Mouse (Mus musculus) kidney, postnatal 0 days (tissue): ENCODE data around the gene Lrrc66. TPM values are rescaled to one million over a fixed set of nuclear protein-coding genes. Genes with fewer than 3 reads are reported as not detected.

ENCODE experiments used
- ATAC-seq: fragments of 200-750 bp; cut with Nextera tagmentation; replicated peaks from 2 replicates; pipeline ENCODE4 v1.8.0; 2017; ENCODE audit warnings: low read depth, moderate number of reproducible peaks, moderate TSS enrichment, moderate library complexity; ENCODE audit not compliant: low FRiP score
- DNase-seq: peaks from one replicate; pipeline ENCODE4 v3.0.0-alpha.2; 2016; ENCODE audit warnings: low spot score
- H3K27ac ChIP-seq: fragments of 300-500 bp; sonication (generic); 2 replicates; pipeline ENCODE4 v1.5.1; 2014; ENCODE audit warnings: mild to moderate bottlenecking
- H3K27me3 ChIP-seq: fragments of 300-500 bp; sonication (generic); 2 replicates; pipeline ENCODE4 v1.6.1; 2014; ENCODE audit warnings: low read length, mixed read lengths; ENCODE audit not compliant: insufficient read depth
- H3K36me3 ChIP-seq: fragments of 300-500 bp; sonication (generic); 2 replicates; pipeline ENCODE4 v1.6.1; 2014; ENCODE audit warnings: low read length, mixed read lengths; ENCODE audit not compliant: insufficient read depth
- H3K4me1 ChIP-seq: fragments of 300-500 bp; sonication (generic); replicated peaks from 2 replicates; pipeline ENCODE4 v1.6.1; 2014; ENCODE audit warnings: antibody characterized with exemption, low read length, mixed read lengths; ENCODE audit not compliant: insufficient read depth
- H3K4me2 ChIP-seq: fragments of 300-500 bp; sonication (generic); 2 replicates; pipeline ENCODE4 v1.6.1; 2014; ENCODE audit warnings: mild to moderate bottlenecking, low read length, moderate library complexity, mixed read lengths
- H3K4me3 ChIP-seq: fragments of 300-500 bp; sonication (generic); replicated peaks from 2 replicates; pipeline ENCODE4 v1.5.1; 2014; ENCODE audit warnings: low read depth, low read length
- H3K9ac ChIP-seq: fragments of 300-500 bp; sonication (generic); 2 replicates; pipeline ENCODE4 v1.6.1; 2014; ENCODE audit warnings: low read depth, low read length
- H3K9me3 ChIP-seq: fragments of 300-500 bp; sonication (generic); replicated peaks from 2 replicates; pipeline ENCODE4 v1.6.1; 2016; ENCODE audit warnings: low read length, inconsistent platforms, mixed read lengths
- CTCF ChIP-seq: IDR thresholded peaks from 2 replicates; pipeline ENCODE4 v1.5.1; 2016; ENCODE audit warnings: antibody characterized with exemption, low read depth, mild to moderate bottlenecking, moderate library complexity
- WGBS: fragments of 180-500 bp; shearing (Covaris S2); extraction: QIAGEN DNeasy Blood & Tissue Kit; methylation state at CpG from one replicate; pipeline ENCODE4 v1.1.7; 2014; 5-methylcytosine and 5-hydroxymethylcytosine counted together
- polyA plus RNA-seq: library from polyadenylated mRNA; unstranded; fragments of >200 nt; fragmentation: Nextera tagmentation; extraction: Ambion mirVana; gene quantifications from 2 replicates; pipeline ENCODE4 v1.2.1, GENCODE M21; 2015

Lrrc66 gene
- polyA plus RNA-seq, 1 experiment from 2014 or later, result 1.4 TPM

- ATAC-seq (no peak), DNase-seq (no peak)
- H3K27me3 ChIP-seq, result no peaks in the 10 kb centered on the region
- H3K9ac ChIP-seq, result no peak overlapping the region
- no peaks in the 10 kb centered on the region for H3K9me3 ChIP-seq
- H3K4me2 ChIP-seq, result no peak overlapping the region
- no peak overlapping the region for H3K27ac ChIP-seq
- H3K4me3 ChIP-seq, result no peak overlapping the region
- no peaks in the 10 kb centered on the region for H3K4me1 ChIP-seq
- TF ChIP-seq CTCF, result no peak
- H3K36me3 ChIP-seq, result no peaks in the 10 kb centered on the region
- 95% methylated on average over 6 of the region's 6 CpGs for WGBS
Observed at GRCm38 (mm10) chr5:73604542-73604941, 27.8 kb downstream of the Lrrc66 start.

GRCm38 (mm10) chr5:73602865-73603264, 29.5 kb downstream of the Lrrc66 start:
- Histone ChIP-seq H3K27ac (no peak overlapping the region), H3K4me3 (no peak overlapping the region), H3K27me3 (no peaks in the 10 kb centered on the region), H3K4me2 (no peak overlapping the region), H3K4me1 (no peaks in the 10 kb centered on the region), H3K36me3 (no peaks in the 10 kb centered on the region), H3K9ac (no peak overlapping the region), H3K9me3 (no peaks in the 10 kb centered on the region)
- ATAC-seq (no peak), DNase-seq (no peak)
- peak; percentile 44; the same call in 1 of the 2 replicates for TF ChIP-seq CTCF
- WGBS, result 81% methylated on average over 3 of the region's 3 CpGs

GRCm38 (mm10) chr5:73601361-73601763, 31.0 kb downstream of the Lrrc66 start:
- no peak for TF ChIP-seq CTCF
- Histone ChIP-seq H3K27ac (no peak overlapping the region), H3K36me3 (no peaks in the 10 kb centered on the region), H3K27me3 (no peaks in the 10 kb centered on the region), H3K9me3 (no peaks in the 10 kb centered on the region), H3K4me3 (no peak overlapping the region), H3K4me2 (no peak overlapping the region), H3K9ac (no peak overlapping the region), H3K4me1 (no peaks in the 10 kb centered on the region)
- 75% methylated on average over 8 of the region's 8 CpGs for WGBS
- ATAC-seq (no peak), DNase-seq (no peak)

DNA sequence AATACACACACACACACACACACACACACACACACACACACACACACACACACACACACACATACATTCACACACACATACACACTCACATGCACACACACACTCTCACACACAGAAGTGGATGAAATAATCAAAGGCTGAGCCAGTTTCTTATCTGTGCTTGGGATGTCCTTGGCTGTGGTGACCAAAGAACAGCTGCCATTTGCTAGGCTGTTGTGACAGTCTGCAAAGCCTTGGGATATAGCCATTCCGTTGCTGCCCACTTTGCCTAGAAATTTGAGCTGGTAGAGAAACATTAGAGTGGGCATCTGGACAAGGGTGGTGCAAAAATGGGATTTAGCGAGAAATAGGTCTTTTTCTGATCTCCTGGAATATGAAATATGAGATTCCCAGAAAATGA, 32.3 kb downstream of the Lrrc66 start:
- Histone ChIP-seq H3K36me3 (no peaks in the 10 kb centered on the region), H3K27ac (no peak overlapping the region), H3K9ac (no peak overlapping the region), H3K4me3 (no peak overlapping the region), H3K27me3 (no peaks in the 10 kb centered on the region), H3K9me3 (no peaks in the 10 kb centered on the region), H3K4me2 (no peak overlapping the region), H3K4me1 (no peaks in the 10 kb centered on the region)
- ATAC-seq (no peak), DNase-seq (no peak)
- 55% methylated on average over 2 of the region's 2 CpGs for WGBS
- no peak for TF ChIP-seq CTCF

DNA sequence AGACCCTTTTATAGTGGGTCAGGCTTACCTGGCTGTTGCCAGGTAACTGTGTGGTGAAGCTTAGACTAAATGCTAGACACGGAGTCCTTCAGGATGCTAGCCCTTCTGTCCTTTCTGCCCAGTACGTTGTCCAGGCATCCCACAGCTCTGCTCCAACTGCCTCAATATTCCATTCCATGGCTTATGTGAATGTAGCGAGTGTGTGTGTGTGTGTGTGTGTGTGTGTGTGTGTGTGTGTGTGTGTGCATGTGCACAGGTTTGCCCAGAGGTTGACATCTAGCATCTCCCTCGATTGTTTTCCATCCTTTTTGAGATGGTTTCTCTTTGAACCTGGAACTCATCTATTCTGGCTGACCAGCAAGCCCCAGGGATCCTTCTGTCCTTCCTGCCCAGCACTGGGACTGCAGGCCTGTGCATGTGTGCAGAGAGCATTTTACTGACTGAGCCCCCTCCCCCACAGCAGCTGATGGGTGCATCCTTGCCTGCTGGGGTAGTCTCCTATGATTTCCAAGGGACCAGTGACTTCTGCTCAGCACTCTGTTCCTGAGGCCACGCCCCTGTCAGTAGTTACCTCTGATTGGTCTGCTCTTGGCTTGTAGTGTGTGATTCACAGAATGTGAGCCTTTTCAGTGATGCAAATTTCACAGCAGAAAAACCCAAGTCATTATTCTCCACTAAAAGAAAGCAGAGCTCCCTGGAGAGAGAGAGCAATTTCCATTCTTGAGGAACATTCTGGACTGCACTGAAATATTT, 33.2 kb downstream of the Lrrc66 start:
- Histone ChIP-seq H3K27ac (no peak overlapping the region), H3K9me3 (no peaks in the 10 kb centered on the region), H3K4me3 (no peak overlapping the region), H3K27me3 (no peaks in the 10 kb centered on the region), H3K4me2 (no peak overlapping the region), H3K4me1 (no peaks in the 10 kb centered on the region), H3K36me3 (no peaks in the 10 kb centered on the region), H3K9ac (no peak overlapping the region)
- TF ChIP-seq CTCF, result no peak
- no peak for ATAC-seq
- WGBS, result 74% methylated on average over 5 of the region's 5 CpGs
- DNase-seq, result no peak

- DNase-seq (no peak), ATAC-seq (no peak)
- H3K4me2 ChIP-seq, result no peak overlapping the region
- no peaks in the 10 kb centered on the region for H3K9me3 ChIP-seq
- WGBS, result 59% methylated on average over 3 of the region's 3 CpGs
- H3K27ac ChIP-seq, result no peak overlapping the region
- H3K4me1 ChIP-seq, result no peaks in the 10 kb centered on the region
- H3K27me3 ChIP-seq, result no peaks in the 10 kb centered on the region
- H3K9ac ChIP-seq, result no peak overlapping the region
- no peak overlapping the region for H3K4me3 ChIP-seq
- H3K36me3 ChIP-seq, result no peaks in the 10 kb centered on the region
- no peak for TF ChIP-seq CTCF
Observed at GRCm38 (mm10) chr5:73587119-73587518, 45.2 kb downstream of the Lrrc66 start.

DNA sequence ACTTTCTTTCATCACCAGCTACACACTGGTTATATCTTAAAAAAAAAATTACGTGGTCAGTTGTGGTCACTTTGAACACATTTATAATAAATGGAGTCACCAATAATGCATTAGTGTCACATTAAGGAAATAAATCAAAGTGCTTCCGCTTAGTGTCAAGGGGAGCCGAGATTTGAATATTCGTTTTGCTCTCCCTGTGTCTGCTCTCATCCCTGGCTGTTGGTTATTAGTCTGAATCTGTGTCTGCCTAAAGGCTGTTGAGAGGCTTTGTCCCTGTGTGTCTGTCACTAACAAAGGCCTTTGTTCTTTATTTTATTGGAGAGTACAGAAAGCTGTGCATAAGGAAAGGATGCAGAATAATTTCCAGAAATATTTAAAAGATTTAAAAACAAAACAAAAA, 45.7 kb downstream of the Lrrc66 start:
- DNase-seq, result no peak
- Histone ChIP-seq H3K9me3 (no peaks in the 10 kb centered on the region), H3K36me3 (no peaks in the 10 kb centered on the region), H3K4me1 (no peaks in the 10 kb centered on the region), H3K4me3 (no peak overlapping the region), H3K27ac (no peak overlapping the region), H3K27me3 (no peaks in the 10 kb centered on the region), H3K9ac (no peak overlapping the region), H3K4me2 (no peak overlapping the region)
- ATAC-seq, result no peak
- WGBS, result 65% methylated on average over 4 of the region's 4 CpGs
- no peak for TF ChIP-seq CTCF
